Mouse (Mus musculus): ENCODE measurements around the gene C1qtnf12. TPM values are rescaled to one million over a fixed set of nuclear protein-coding genes. Genes with fewer than 3 reads are reported as not detected.
A peak's percentile ranks its signal among the peaks of the same experiment; 100 is the strongest.

C1qtnf12 gene
- 21.2 and 26.8 TPM in 2 replicates for polyA plus RNA-seq (2014; fragmentation: Nextera tagmentation; extraction: Ambion mirVana)

DNA sequence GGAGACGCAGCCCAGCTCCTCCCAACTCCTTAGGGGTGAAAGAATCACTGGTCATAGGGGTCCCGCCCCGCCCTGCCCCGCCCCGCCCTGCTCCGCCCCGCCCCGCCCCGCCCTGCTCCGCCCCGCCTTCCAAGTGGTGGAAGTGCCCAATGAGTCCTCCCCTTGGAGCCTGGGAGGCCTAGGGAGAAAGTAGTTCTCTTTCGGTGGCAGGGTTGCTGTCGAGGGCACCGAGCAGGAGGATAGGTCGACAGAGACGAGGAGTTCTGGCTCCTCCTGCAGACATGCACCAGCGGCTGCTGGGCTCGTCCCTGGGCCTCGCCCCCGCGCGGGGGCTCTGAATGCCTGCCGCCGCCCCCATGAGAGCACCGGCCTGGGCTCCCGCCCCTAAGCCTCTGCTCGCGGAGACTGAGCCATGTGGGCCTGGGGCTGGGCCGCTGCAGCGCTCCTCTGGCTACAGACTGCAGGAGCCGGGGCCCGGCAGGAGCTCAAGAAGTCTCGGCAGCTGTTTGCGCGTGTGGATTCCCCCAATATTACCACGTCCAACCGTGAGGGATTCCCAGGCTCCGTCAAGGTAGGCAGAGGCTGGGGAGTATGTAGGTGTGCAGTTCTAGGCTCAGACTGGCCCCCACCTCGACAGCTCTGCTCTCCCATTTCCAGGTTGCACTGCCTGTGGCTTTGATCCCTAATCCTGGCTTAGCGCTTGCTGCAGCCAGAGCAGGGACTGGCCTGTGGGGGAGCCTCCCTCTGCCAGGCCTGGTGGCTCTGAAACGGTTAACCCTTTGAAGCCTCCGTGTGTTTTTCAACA, at the start of gene C1qtnf12:
TSS of gene C1qtnf12 (plus strand) at position 152 of the 805 bp plus-strand sequence.
- under 1% methylated on average over 33 of the region's 42 CpGs for WGBS
- peaks cover 3% of the 10 kb centered on the region; the same call in 1 of the 2 replicates for H3K36me3 ChIP-seq (replicated peaks; ENCODE audit: control insufficient read depth, insufficient read depth, low read depth, low read length)

DNA sequence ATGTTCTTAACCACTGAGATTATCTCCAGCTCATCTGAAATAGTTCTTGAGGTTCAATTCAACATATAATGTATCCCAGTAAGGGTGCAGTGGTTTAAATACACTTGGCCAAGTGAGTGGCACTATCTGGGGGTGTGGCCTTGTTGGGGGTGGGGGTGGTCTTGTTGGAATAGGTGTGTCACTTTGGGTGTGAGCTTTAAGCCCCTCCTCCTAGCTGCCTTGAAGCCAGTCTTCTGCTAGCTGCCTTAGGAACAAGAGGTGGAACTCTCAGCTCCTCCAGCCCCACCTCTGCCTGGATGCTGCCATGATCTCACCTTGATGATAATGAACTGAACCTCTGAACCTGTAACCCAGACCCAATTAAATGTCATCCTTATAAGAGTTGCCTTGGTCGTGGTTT, 30.1 kb upstream of the C1qtnf12 start:
- Histone ChIP-seq H3K9ac (replicated peaks; ENCODE audit: low read length) (no peak overlapping the region), H3K36me3 (replicated peaks; ENCODE audit: control insufficient read depth, insufficient read depth, low read depth, low read length) (no peaks in the 10 kb centered on the region), H3K27ac (replicated peaks; ENCODE audit: low read depth, low read length) (no peak overlapping the region), H3K27me3 (ENCODE audit: control insufficient read depth, insufficient read depth, low read length) (no peaks in the 10 kb centered on the region), H3K4me3 (ENCODE audit: low read depth, low read length) (no peak overlapping the region), H3K4me2 (ENCODE audit: low read depth, low read length) (no peak overlapping the region), H3K4me1 (ENCODE audit: control insufficient read depth, insufficient read depth, low read length) (no peaks in the 10 kb centered on the region), H3K9me3 (replicated peaks; ENCODE audit: control insufficient read depth, low read length) (no peaks in the 10 kb centered on the region)
- DNase-seq (ENCODE audit: low spot score) (no peak), ATAC-seq (replicated peaks; ENCODE audit: insufficient number of reproducible peaks, low FRiP score, low TSS enrichment, low read depth) (no peak)
- 87% methylated on average over 1 of the region's 1 CpGs for WGBS

More for the DNA sequence above, at the start of gene C1qtnf12:
- Histone ChIP-seq H3K27me3 (ENCODE audit: control insufficient read depth, insufficient read depth, low read length) (no peaks in the 10 kb centered on the region), H3K4me2 (ENCODE audit: low read depth, low read length) (peak within 1 kb of the TSS; percentile 95), H3K9me3 (replicated peaks; ENCODE audit: control insufficient read depth, low read length) (no peaks in the 10 kb centered on the region), H3K27ac (replicated peaks; ENCODE audit: low read depth, low read length) (0 out of 2 replicates have a peak within 1 kb of the TSS, but pooled peaks have one; percentile 1), H3K4me1 (ENCODE audit: control insufficient read depth, insufficient read depth, low read length) (no peaks in the 10 kb centered on the region), H3K9ac (replicated peaks; ENCODE audit: low read length) (peak within 1 kb of the TSS; percentile 69), H3K4me3 (ENCODE audit: low read depth, low read length) (peak within 1 kb of the TSS; percentile 53)
- DNase-seq (ENCODE audit: low spot score) (peak; percentile 58), ATAC-seq (replicated peaks; ENCODE audit: insufficient number of reproducible peaks, low FRiP score, low TSS enrichment, low read depth) (peak; percentile 61)

DNA sequence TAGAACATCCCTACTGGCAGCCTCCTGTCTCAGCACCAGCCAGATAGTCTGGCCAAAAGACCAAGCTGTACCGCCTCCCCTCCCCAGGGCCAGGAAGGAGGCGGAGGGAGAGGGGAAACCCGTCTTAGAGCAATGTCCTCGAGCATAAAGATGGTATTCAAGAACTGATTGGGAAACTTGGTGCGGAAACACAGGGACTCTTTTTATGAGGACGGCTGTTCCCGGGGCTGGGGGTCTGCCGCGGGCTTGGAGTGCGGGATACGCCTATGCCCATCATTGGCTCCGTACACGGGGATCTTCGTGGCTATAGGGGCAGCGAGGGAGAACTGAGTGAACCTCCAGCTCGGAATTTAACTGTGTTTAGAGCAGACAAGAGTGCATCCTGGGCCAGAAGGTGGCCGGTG, 19.1 kb upstream of the C1qtnf12 start:
- H3K36me3 ChIP-seq (replicated peaks; ENCODE audit: control insufficient read depth, insufficient read depth, low read depth, low read length): no peaks in the 10 kb centered on the region; the same call in 1 of the 2 replicates
- H3K4me2 ChIP-seq (ENCODE audit: low read depth, low read length): peak overlapping the region; percentile 80
- H3K9me3 ChIP-seq (replicated peaks; ENCODE audit: control insufficient read depth, low read length): no peaks in the 10 kb centered on the region
- DNase-seq (ENCODE audit: low spot score): peak; percentile 27
- H3K4me1 ChIP-seq (ENCODE audit: control insufficient read depth, insufficient read depth, low read length): no peaks in the 10 kb centered on the region
- no peaks in the 10 kb centered on the region for H3K27me3 ChIP-seq (ENCODE audit: control insufficient read depth, insufficient read depth, low read length)
- peak overlapping the region; percentile 63; the same call in 1 of the 2 replicates for H3K27ac ChIP-seq (replicated peaks; ENCODE audit: low read depth, low read length)
- H3K4me3 ChIP-seq (ENCODE audit: low read depth, low read length): peak overlapping the region; percentile 90
- 1% methylated on average over 17 of the region's 17 CpGs for WGBS
- no peak; the same call in 1 of the 2 replicates for ATAC-seq (replicated peaks; ENCODE audit: insufficient number of reproducible peaks, low FRiP score, low TSS enrichment, low read depth)
- H3K9ac ChIP-seq (replicated peaks; ENCODE audit: low read length): peak overlapping the region; percentile 87

DNA sequence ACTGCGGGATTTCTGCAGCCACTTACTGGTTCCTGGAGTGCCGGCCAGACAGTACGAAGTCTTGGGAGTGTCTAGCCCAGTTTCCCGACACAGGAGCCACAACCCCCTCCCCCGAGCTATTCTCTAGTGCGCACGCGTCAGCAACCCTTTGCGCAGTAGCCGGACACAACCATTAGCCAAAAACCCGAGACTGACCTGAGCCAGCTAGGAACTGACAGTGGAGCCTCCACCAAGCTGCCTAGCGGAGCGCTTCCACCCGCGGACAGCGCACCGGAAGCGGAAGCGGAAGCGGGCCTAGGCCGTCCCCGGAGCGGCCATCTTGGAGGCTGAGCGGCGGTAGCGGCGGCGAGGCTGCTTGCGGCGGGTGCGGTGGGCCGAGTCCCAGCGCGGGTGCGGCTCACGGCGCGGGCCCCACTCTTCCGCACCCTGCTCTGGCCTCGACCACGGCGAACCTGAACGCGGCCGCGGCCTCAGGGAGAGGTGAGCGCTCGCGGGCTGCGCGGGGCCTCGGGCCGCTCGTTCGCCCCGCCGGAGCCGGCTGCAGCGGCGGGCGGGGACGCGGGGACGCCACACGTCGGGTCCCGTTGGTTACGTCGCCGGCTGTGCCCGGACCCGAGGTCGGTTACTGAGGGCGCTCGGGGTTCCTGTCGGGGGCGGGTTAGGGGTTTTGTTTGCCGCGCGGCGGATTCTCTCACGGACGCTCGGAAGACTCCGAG, 18.4 kb upstream of the C1qtnf12 start, which contains the start of gene Ube2j2:
TSS of gene Ube2j2 (plus strand) at position 298 of the 716 bp plus-strand sequence.
- peak within 1 kb of the TSS; percentile 87 for H3K9ac ChIP-seq (replicated peaks; ENCODE audit: low read length)
- peak within 1 kb of the TSS; percentile 63; the same call in 1 of the 2 replicates for H3K27ac ChIP-seq (replicated peaks; ENCODE audit: low read depth, low read length)
- H3K4me1 ChIP-seq (ENCODE audit: control insufficient read depth, insufficient read depth, low read length): no peaks in the 10 kb centered on the region
- no peaks in the 10 kb centered on the region; the same call in 1 of the 2 replicates for H3K36me3 ChIP-seq (replicated peaks; ENCODE audit: control insufficient read depth, insufficient read depth, low read depth, low read length)
- DNase-seq (ENCODE audit: low spot score) (peak; percentile 95), ATAC-seq (replicated peaks; ENCODE audit: insufficient number of reproducible peaks, low FRiP score, low TSS enrichment, low read depth) (peak; percentile 99)
- WGBS: under 1% methylated on average over 71 of the region's 85 CpGs
- no peaks in the 10 kb centered on the region for H3K27me3 ChIP-seq (ENCODE audit: control insufficient read depth, insufficient read depth, low read length)
- H3K9me3 ChIP-seq (replicated peaks; ENCODE audit: control insufficient read depth, low read length): no peaks in the 10 kb centered on the region
- H3K4me2 ChIP-seq (ENCODE audit: low read depth, low read length): peak within 1 kb of the TSS; percentile 84
- peak within 1 kb of the TSS; percentile 90 for H3K4me3 ChIP-seq (ENCODE audit: low read depth, low read length)

DNA sequence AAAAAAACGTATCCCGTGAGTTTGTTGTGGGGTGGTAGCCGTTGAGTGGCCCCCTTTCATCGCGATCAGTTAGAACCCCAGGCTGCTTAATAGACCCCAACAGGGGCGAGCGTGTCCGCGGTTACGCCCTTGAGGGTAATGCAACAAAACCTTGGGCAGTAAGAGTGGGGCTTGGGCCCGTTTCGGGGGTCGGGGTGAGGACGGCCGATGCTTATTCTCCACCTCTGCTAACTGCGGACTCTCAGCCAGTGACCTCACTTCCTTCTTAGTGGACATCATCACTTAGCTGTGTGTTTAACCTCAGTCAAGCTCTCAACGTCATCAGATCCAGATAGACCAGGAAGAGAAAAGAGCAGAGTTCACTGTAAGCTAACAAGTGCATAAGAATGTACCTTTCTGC, 17.8 kb upstream of the C1qtnf12 start:
- Histone ChIP-seq H3K27ac (replicated peaks; ENCODE audit: low read depth, low read length) (peak overlapping the region; percentile 16; the same call in 1 of the 2 replicates), H3K27me3 (ENCODE audit: control insufficient read depth, insufficient read depth, low read length) (no peaks in the 10 kb centered on the region), H3K4me3 (ENCODE audit: low read depth, low read length) (peak overlapping the region; percentile 90), H3K9me3 (replicated peaks; ENCODE audit: control insufficient read depth, low read length) (no peaks in the 10 kb centered on the region), H3K4me1 (ENCODE audit: control insufficient read depth, insufficient read depth, low read length) (no peaks in the 10 kb centered on the region), H3K36me3 (replicated peaks; ENCODE audit: control insufficient read depth, insufficient read depth, low read depth, low read length) (no peaks in the 10 kb centered on the region; the same call in 1 of the 2 replicates), H3K4me2 (ENCODE audit: low read depth, low read length) (peak overlapping the region; percentile 84), H3K9ac (replicated peaks; ENCODE audit: low read length) (peak overlapping the region; percentile 87)
- DNase-seq (ENCODE audit: low spot score) (no peak), ATAC-seq (replicated peaks; ENCODE audit: insufficient number of reproducible peaks, low FRiP score, low TSS enrichment, low read depth) (no peak)
- 2% methylated on average over 17 of the region's 17 CpGs for WGBS

DNA sequence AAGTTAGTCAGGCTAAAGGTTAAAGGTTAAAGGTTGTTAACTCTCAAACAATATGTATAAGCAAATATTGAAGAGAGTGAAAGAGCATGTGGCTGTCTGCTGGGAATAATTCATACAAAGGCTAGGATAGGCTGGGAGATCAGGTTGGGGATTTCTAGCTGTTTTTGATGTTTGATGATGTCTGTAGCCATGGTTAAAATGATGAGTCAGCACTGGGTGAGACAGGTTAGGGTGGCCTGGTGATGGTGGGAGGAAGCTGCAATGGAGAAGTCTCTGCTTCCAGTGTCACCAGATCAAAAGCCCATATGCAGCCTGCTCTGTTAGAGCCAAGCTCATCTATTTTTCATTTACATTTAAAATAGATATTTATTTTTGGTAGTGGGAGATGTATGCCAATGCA, 15.0 kb upstream of the C1qtnf12 start:
- Histone ChIP-seq H3K4me1 (ENCODE audit: control insufficient read depth, insufficient read depth, low read length) (no peaks in the 10 kb centered on the region), H3K36me3 (replicated peaks; ENCODE audit: control insufficient read depth, insufficient read depth, low read depth, low read length) (peaks cover 5% of the 10 kb centered on the region), H3K9me3 (replicated peaks; ENCODE audit: control insufficient read depth, low read length) (no peaks in the 10 kb centered on the region), H3K4me2 (ENCODE audit: low read depth, low read length) (no peak overlapping the region), H3K27me3 (ENCODE audit: control insufficient read depth, insufficient read depth, low read length) (no peaks in the 10 kb centered on the region), H3K9ac (replicated peaks; ENCODE audit: low read length) (no peak overlapping the region), H3K4me3 (ENCODE audit: low read depth, low read length) (no peak overlapping the region), H3K27ac (replicated peaks; ENCODE audit: low read depth, low read length) (no peak overlapping the region)
- ATAC-seq (replicated peaks; ENCODE audit: insufficient number of reproducible peaks, low FRiP score, low TSS enrichment, low read depth): no peak
- no peak for DNase-seq (ENCODE audit: low spot score)

DNA sequence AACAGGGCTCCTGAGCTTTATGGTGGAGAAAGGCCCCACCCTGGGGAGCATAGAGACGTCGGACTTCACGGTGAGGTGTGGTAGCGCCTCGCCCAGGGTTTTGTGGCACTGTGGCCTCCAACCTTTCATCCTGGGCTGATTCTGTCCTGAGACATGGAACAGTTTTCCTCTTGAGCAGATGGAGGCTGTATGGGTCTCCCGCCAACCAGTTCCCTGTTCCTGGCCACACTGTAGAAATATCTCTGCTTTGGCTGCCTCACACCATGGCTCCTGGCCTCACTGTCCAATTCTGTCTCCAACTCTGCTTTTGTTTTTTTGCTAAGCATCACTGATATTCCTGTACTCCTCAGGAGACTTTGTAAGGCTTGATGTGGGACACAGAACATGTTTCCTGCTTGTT, 6.6 kb upstream of the C1qtnf12 start:
- peaks cover 9% of the 10 kb centered on the region for H3K36me3 ChIP-seq (replicated peaks; ENCODE audit: control insufficient read depth, insufficient read depth, low read depth, low read length)
- no peak overlapping the region for H3K4me3 ChIP-seq (ENCODE audit: low read depth, low read length)
- H3K9me3 ChIP-seq (replicated peaks; ENCODE audit: control insufficient read depth, low read length): no peaks in the 10 kb centered on the region
- no peak for DNase-seq (ENCODE audit: low spot score)
- no peak overlapping the region for H3K9ac ChIP-seq (replicated peaks; ENCODE audit: low read length)
- no peak overlapping the region for H3K4me2 ChIP-seq (ENCODE audit: low read depth, low read length)
- WGBS: 92% methylated on average over 6 of the region's 6 CpGs
- no peaks in the 10 kb centered on the region for H3K27me3 ChIP-seq (ENCODE audit: control insufficient read depth, insufficient read depth, low read length)
- H3K4me1 ChIP-seq (ENCODE audit: control insufficient read depth, insufficient read depth, low read length): no peaks in the 10 kb centered on the region
- ATAC-seq (replicated peaks; ENCODE audit: insufficient number of reproducible peaks, low FRiP score, low TSS enrichment, low read depth): no peak
- no peak overlapping the region for H3K27ac ChIP-seq (replicated peaks; ENCODE audit: low read depth, low read length)

Data from embryonic facial prominence, embryonic 11.5 days (tissue).